Mouse (Mus musculus): ENCODE measurements around the gene Rpn1. TPM values are rescaled to one million over a fixed set of nuclear protein-coding genes. Genes with fewer than 3 reads are reported as not detected.

The Rpn1 gene
- polyA plus RNA-seq, 1 experiment from 2014 or later, result 279 TPM

DNA sequence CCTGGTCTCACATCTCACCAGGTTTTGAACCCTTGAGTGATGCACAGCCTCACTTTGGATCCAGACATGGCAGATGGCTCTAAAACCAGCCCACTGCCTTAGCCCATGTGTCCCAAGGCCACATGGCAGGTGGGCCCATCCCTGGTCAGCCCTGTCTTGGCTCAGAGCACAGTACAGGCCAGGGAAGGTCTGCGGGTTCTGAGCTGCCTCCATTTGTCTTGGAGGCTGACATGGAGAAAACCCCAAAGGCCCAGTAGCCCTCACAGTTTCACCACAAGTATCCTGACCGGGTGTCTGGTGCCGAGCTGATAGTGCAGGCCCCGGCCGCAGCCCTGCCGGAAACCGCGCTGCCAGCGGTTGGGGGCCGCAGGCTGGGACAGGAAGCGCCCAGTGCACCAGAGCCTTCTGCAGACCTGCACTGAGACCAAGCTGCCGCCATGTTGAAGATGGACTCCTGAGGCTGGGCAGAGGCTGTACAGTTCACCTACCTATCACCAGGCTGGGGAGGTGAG, 22.4 kb downstream of the Rpn1 start:
- ATAC-seq (peak; percentile 42), DNase-seq (ENCODE audit: low spot score) (no peak)
- peak overlapping the region; percentile 49 for H3K27ac ChIP-seq (ENCODE audit: low read depth, low read length)
- H3K4me3 ChIP-seq (ENCODE audit: low read depth, low read length), result no peak overlapping the region
- H3K4me2 ChIP-seq (ENCODE audit: low read length), result peak overlapping the region; percentile 41
- H3K27me3 ChIP-seq (replicated peaks; ENCODE audit: control insufficient read depth, insufficient read depth, low read length), result no peaks in the 10 kb centered on the region
- peaks cover 5% of the 10 kb centered on the region; the same call in 1 of the 2 replicates for H3K4me1 ChIP-seq (ENCODE audit: control insufficient read depth, insufficient read depth, low read length)
- H3K9me3 ChIP-seq (replicated peaks; ENCODE audit: control insufficient read depth, low read length), result no peaks in the 10 kb centered on the region
- peak overlapping the region; percentile 62 for H3K9ac ChIP-seq (ENCODE audit: low read length)
- WGBS, result 97% methylated on average over 12 of the region's 12 CpGs
- peaks cover 31% of the 10 kb centered on the region for H3K36me3 ChIP-seq (ENCODE audit: control insufficient read depth, insufficient read depth, low read length)

DNA sequence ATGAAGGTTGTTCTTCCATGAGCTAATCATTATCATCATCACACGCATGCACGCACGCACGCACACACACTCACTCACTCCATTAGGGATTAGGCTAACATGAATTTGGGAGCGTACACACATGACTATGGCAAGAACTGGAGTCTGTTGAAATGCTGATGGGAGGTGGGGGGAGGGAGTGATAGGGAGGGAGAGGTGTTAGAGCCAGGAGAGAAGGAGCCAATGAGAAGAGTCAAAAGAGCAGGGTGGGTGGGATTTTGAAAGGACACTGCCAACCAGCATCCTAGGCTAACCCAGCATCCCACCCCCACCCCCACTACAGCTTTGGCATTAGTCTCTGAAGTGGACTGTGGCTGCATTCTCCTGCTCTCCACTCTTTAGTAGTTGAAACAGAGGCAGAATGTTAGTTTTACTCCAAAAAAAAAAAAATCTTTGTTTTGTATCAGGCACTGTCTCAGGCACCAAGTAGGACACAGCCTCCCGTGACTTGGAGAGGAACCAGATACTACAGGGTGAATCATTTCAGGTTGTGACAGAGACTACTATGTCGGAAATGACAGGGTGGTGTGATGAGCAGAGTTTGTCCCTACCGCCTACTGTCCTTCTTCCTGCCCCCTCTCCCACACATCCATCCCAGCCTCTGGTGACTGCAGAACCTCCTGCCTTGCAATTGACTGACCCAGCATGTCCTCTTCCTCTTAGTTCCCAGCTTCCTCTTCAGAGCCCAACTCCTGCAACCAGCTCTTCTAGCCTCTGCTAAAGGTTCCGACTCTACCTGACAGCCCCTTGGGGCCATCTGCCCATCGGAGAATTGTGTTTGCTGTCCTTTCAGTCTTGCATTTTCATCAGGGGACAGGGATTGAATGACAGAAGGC, 23.6 kb downstream of the Rpn1 start:
- Histone ChIP-seq H3K4me3 (ENCODE audit: low read depth, low read length) (no peak overlapping the region), H3K9ac (ENCODE audit: low read length) (no peak overlapping the region), H3K9me3 (replicated peaks; ENCODE audit: control insufficient read depth, low read length) (no peaks in the 10 kb centered on the region), H3K4me1 (ENCODE audit: control insufficient read depth, insufficient read depth, low read length) (peaks cover 5% of the 10 kb centered on the region; the same call in 1 of the 2 replicates), H3K36me3 (ENCODE audit: control insufficient read depth, insufficient read depth, low read length) (peaks cover 19% of the 10 kb centered on the region), H3K27me3 (replicated peaks; ENCODE audit: control insufficient read depth, insufficient read depth, low read length) (no peaks in the 10 kb centered on the region), H3K27ac (ENCODE audit: low read depth, low read length) (no peak overlapping the region), H3K4me2 (ENCODE audit: low read length) (no peak overlapping the region)
- ATAC-seq (no peak), DNase-seq (ENCODE audit: low spot score) (no peak)
- 90% methylated on average over 10 of the region's 10 CpGs for WGBS

DNA sequence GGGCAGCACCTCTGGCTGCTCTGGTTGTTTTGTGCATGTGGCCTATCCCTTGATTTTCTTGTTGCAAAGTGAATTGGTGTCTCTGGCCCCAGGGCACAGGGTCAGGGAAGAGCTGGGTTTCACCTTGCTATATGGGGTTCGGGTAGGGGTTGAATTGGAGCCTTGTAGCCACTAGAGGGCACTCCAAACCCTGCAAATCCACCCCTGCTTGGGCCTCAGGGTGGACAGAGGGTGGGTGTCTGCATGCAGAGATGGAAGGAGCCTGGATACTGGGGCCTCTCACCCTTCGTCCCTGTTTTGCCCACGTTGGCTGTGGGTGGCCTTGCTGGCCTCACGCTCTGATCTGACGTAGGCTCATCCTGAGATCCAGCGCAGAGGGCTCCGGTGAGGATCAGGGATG, 28.9 kb downstream of the Rpn1 start:
- peak; percentile 82 for DNase-seq (ENCODE audit: low spot score)
- WGBS, result 32% methylated on average over 7 of the region's 7 CpGs
- no peak overlapping the region for H3K4me2 ChIP-seq (ENCODE audit: low read length)
- ATAC-seq, result peak; percentile 88
- H3K9ac ChIP-seq (ENCODE audit: low read length), result no peak overlapping the region
- H3K4me1 ChIP-seq (ENCODE audit: control insufficient read depth, insufficient read depth, low read length), result 0 out of 2 replicates have a peak, but pooled peaks cover 6% of the 10 kb centered on the region
- H3K27me3 ChIP-seq (replicated peaks; ENCODE audit: control insufficient read depth, insufficient read depth, low read length), result no peaks in the 10 kb centered on the region
- no peaks in the 10 kb centered on the region for H3K36me3 ChIP-seq (ENCODE audit: control insufficient read depth, insufficient read depth, low read length)
- no peaks in the 10 kb centered on the region for H3K9me3 ChIP-seq (replicated peaks; ENCODE audit: control insufficient read depth, low read length)
- no peak overlapping the region for H3K27ac ChIP-seq (ENCODE audit: low read depth, low read length)
- no peak overlapping the region for H3K4me3 ChIP-seq (ENCODE audit: low read depth, low read length)

GRCm38 (mm10) chr6:88114414-88114813, 30.1 kb downstream of the Rpn1 start:
- ATAC-seq (no peak), DNase-seq (ENCODE audit: low spot score) (no peak)
- H3K4me1 ChIP-seq (ENCODE audit: control insufficient read depth, insufficient read depth, low read length), result 0 out of 2 replicates have a peak, but pooled peaks cover 6% of the 10 kb centered on the region
- WGBS, result 88% methylated on average over 5 of the region's 5 CpGs
- H3K4me3 ChIP-seq (ENCODE audit: low read depth, low read length), result no peak overlapping the region
- no peaks in the 10 kb centered on the region for H3K9me3 ChIP-seq (replicated peaks; ENCODE audit: control insufficient read depth, low read length)
- H3K27me3 ChIP-seq (replicated peaks; ENCODE audit: control insufficient read depth, insufficient read depth, low read length), result no peaks in the 10 kb centered on the region
- H3K27ac ChIP-seq (ENCODE audit: low read depth, low read length), result no peak overlapping the region
- H3K4me2 ChIP-seq (ENCODE audit: low read length), result no peak overlapping the region
- no peak overlapping the region for H3K9ac ChIP-seq (ENCODE audit: low read length)
- H3K36me3 ChIP-seq (ENCODE audit: control insufficient read depth, insufficient read depth, low read length), result no peaks in the 10 kb centered on the region

GRCm38 (mm10) chr6:88116347-88117183, 32.3 kb downstream of the Rpn1 start:
- no peak overlapping the region; the same call in 1 of the 2 replicates for H3K9ac ChIP-seq (ENCODE audit: low read length)
- no peaks in the 10 kb centered on the region for H3K36me3 ChIP-seq (ENCODE audit: control insufficient read depth, insufficient read depth, low read length)
- no peak overlapping the region for H3K27ac ChIP-seq (ENCODE audit: low read depth, low read length)
- WGBS, result 68% methylated on average over 21 of the region's 21 CpGs
- peak; percentile 82 for DNase-seq (ENCODE audit: low spot score)
- no peak overlapping the region for H3K4me2 ChIP-seq (ENCODE audit: low read length)
- no peaks in the 10 kb centered on the region for H3K27me3 ChIP-seq (replicated peaks; ENCODE audit: control insufficient read depth, insufficient read depth, low read length)
- ATAC-seq, result peak; percentile 68
- H3K4me1 ChIP-seq (ENCODE audit: control insufficient read depth, insufficient read depth, low read length), result 0 out of 2 replicates have a peak, but pooled peaks cover 6% of the 10 kb centered on the region
- H3K4me3 ChIP-seq (ENCODE audit: low read depth, low read length), result no peak overlapping the region
- no peaks in the 10 kb centered on the region for H3K9me3 ChIP-seq (replicated peaks; ENCODE audit: control insufficient read depth, low read length)

- DNase-seq (ENCODE audit: low spot score) (no peak), ATAC-seq (no peak)
- no peak overlapping the region for H3K27ac ChIP-seq (ENCODE audit: low read depth, low read length)
- no peak overlapping the region for H3K9ac ChIP-seq (ENCODE audit: low read length)
- no peak overlapping the region for H3K4me3 ChIP-seq (ENCODE audit: low read depth, low read length)
- H3K9me3 ChIP-seq (replicated peaks; ENCODE audit: control insufficient read depth, low read length), result no peaks in the 10 kb centered on the region
- WGBS, result 83% methylated on average over 10 of the region's 10 CpGs
- 0 out of 2 replicates have a peak, but pooled peaks cover 6% of the 10 kb centered on the region for H3K4me1 ChIP-seq (ENCODE audit: control insufficient read depth, insufficient read depth, low read length)
- no peak overlapping the region for H3K4me2 ChIP-seq (ENCODE audit: low read length)
- no peaks in the 10 kb centered on the region for H3K36me3 ChIP-seq (ENCODE audit: control insufficient read depth, insufficient read depth, low read length)
- no peaks in the 10 kb centered on the region for H3K27me3 ChIP-seq (replicated peaks; ENCODE audit: control insufficient read depth, insufficient read depth, low read length)
Measured at GRCm38 (mm10) chr6:88117184-88117575, 32.9 kb downstream of the Rpn1 start.

DNA sequence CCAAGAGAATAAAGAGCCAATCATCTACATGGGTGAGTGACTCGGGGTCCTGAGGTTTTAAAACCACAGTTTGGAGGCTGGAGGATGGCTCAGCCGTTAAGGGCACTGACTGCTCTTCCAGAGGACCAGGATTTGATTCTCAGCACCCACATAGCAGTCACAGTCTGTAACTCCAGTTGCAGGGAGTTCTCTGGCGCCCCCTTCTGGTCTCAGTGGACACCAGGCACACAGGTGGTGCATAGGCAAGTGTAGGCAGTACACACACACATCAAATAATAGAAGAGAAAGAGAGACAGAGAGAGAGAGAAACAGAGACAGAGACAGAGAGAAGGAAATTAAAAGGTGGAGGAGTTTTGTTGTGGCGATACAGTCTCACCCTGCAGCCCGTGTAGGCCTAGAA, 35.0 kb downstream of the Rpn1 start:
- no peak overlapping the region for H3K27ac ChIP-seq (ENCODE audit: low read depth, low read length)

GRCm38 (mm10) chr6:88120813-88121212, 36.5 kb downstream of the Rpn1 start:
- no peaks in the 10 kb centered on the region for H3K9me3 ChIP-seq (replicated peaks; ENCODE audit: control insufficient read depth, low read length)
- 0 out of 2 replicates have a peak, but pooled peaks cover 3% of the 10 kb centered on the region for H3K4me1 ChIP-seq (ENCODE audit: control insufficient read depth, insufficient read depth, low read length)
- H3K27me3 ChIP-seq (replicated peaks; ENCODE audit: control insufficient read depth, insufficient read depth, low read length), result no peaks in the 10 kb centered on the region
- DNase-seq (ENCODE audit: low spot score) (no peak), ATAC-seq (no peak)
- H3K9ac ChIP-seq (ENCODE audit: low read length), result no peak overlapping the region
- no peak overlapping the region for H3K4me2 ChIP-seq (ENCODE audit: low read length)
- no peaks in the 10 kb centered on the region for H3K36me3 ChIP-seq (ENCODE audit: control insufficient read depth, insufficient read depth, low read length)
- no peak overlapping the region for H3K27ac ChIP-seq (ENCODE audit: low read depth, low read length)
- 92% methylated on average over 7 of the region's 7 CpGs for WGBS
- no peak overlapping the region for H3K4me3 ChIP-seq (ENCODE audit: low read depth, low read length)

More for the DNA sequence above, 35.0 kb downstream of the Rpn1 start:
- H3K9me3 ChIP-seq (replicated peaks; ENCODE audit: control insufficient read depth, low read length), result no peaks in the 10 kb centered on the region
- ATAC-seq, result no peak
- H3K27me3 ChIP-seq (replicated peaks; ENCODE audit: control insufficient read depth, insufficient read depth, low read length), result no peaks in the 10 kb centered on the region
- H3K36me3 ChIP-seq (ENCODE audit: control insufficient read depth, insufficient read depth, low read length), result no peaks in the 10 kb centered on the region
- WGBS, result 70% methylated on average over 5 of the region's 5 CpGs
- no peak overlapping the region for H3K4me2 ChIP-seq (ENCODE audit: low read length)
- H3K4me1 ChIP-seq (ENCODE audit: control insufficient read depth, insufficient read depth, low read length), result 0 out of 2 replicates have a peak, but pooled peaks cover 3% of the 10 kb centered on the region
- no peak for DNase-seq (ENCODE audit: low spot score)
- H3K9ac ChIP-seq (ENCODE audit: low read length), result no peak overlapping the region
- no peak overlapping the region for H3K4me3 ChIP-seq (ENCODE audit: low read depth, low read length)

Data from forebrain, embryonic 14.5 days (tissue).